Mouse (Mus musculus): Measurements from ENCODE around the gene Spint5. TPM values are rescaled to one million over a fixed set of nuclear protein-coding genes. Genes with fewer than 3 reads are reported as not detected.

Spint5 gene
- polyA plus RNA-seq, 1 experiment from 2014 or later: not detected

GRCm38 (mm10) chr2:164739876-164740275, 24.8 kb downstream of the Spint5 start:
- H3K27me3 ChIP-seq: no peaks in the 10 kb centered on the region
- WGBS: 47% methylated on average over 7 of the region's 7 CpGs
- no peak overlapping the region for H3K4me3 ChIP-seq
- no peak for ATAC-seq (ENCODE audit: insufficient number of reproducible peaks, insufficient read depth, low FRiP score, low TSS enrichment)
- H3K9ac ChIP-seq: no peak overlapping the region
- H3K36me3 ChIP-seq: no peaks in the 10 kb centered on the region
- no peak overlapping the region for H3K4me2 ChIP-seq (replicated peaks)
- no peak overlapping the region for H3K27ac ChIP-seq
- H3K4me1 ChIP-seq: peaks cover under 1% of the 10 kb centered on the region; the same call in 1 of the 2 replicates
- no peaks in the 10 kb centered on the region for H3K9me3 ChIP-seq

DNA sequence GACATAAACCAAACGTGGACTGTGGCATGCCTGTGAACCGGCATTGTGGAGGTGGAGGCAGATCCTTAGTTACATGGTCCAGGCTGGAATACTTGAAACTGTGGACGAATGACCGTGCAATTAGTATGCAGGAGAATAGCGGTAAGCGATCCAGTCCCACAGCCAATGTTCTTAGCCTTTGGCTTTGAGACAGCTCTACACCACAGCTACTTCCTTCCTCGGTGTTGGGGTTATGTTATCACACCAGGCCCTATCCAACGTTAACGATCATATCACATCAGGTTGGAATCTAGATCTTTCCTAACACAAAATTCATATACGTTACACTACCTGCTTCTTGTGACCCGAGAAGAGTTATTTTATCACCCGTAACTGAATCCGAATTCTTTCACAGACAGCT, 29.9 kb downstream of the Spint5 start:
- 72% methylated on average over 13 of the region's 13 CpGs for WGBS
- H3K9ac ChIP-seq: peak overlapping the region; percentile 83

GRCm38 (mm10) chr2:164745843-164746479, 30.9 kb downstream of the Spint5 start, which contains the start of the genes Wfdc3 and Dnttip1:
Gene Wfdc3 (minus strand): TSS chr2:164745931.
Gene Dnttip1 (plus strand): TSS chr2:164745983.
- H3K36me3 ChIP-seq: peaks cover 22% of the 10 kb centered on the region
- H3K9ac ChIP-seq: peak within 1 kb of the TSS; percentile 83
- H3K27me3 ChIP-seq: no peaks in the 10 kb centered on the region
- no peaks in the 10 kb centered on the region for H3K9me3 ChIP-seq
- peak within 1 kb of the TSS; percentile 75 for H3K4me2 ChIP-seq (replicated peaks)
- peak within 1 kb of the TSS; percentile 52; the same call in 1 of the 2 replicates for H3K27ac ChIP-seq
- WGBS: under 1% methylated on average over 66 of the region's 70 CpGs
- peaks cover 12% of the 10 kb centered on the region for H3K4me1 ChIP-seq
- peak within 1 kb of the TSS; percentile 77 for H3K4me3 ChIP-seq
- peak; percentile 87 for ATAC-seq (ENCODE audit: insufficient number of reproducible peaks, insufficient read depth, low FRiP score, low TSS enrichment)

More for the DNA sequence above, 29.9 kb downstream of the Spint5 start:
- H3K9me3 ChIP-seq: no peaks in the 10 kb centered on the region
- peak overlapping the region; percentile 77 for H3K4me3 ChIP-seq
- no peaks in the 10 kb centered on the region for H3K27me3 ChIP-seq
- peak overlapping the region; percentile 75 for H3K4me2 ChIP-seq (replicated peaks)
- H3K36me3 ChIP-seq: peaks cover 16% of the 10 kb centered on the region; the same call in 1 of the 2 replicates
- peaks cover 12% of the 10 kb centered on the region for H3K4me1 ChIP-seq
- no peak for ATAC-seq (ENCODE audit: insufficient number of reproducible peaks, insufficient read depth, low FRiP score, low TSS enrichment)
- H3K27ac ChIP-seq: no peak overlapping the region

DNA sequence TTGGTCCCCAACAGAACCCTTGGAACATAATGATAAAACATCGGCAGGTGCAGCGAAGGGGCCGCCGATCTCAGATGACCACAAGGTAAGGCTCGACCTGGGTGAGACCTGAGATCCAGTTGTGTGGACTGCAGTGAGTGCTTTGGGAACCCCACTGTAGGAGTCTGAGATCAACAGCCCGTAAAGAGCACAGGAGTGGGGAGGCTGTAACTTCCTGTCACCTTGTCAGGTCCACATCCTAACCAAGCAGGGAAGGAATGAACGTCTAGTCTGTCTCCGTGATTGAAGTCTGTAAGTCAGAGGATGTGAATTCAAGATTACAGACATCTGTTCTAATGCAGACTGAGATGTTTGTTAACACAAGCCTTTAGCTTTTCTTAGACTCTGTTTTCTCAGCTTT, 31.6 kb downstream of the Spint5 start:
- Histone ChIP-seq H3K27me3 (no peaks in the 10 kb centered on the region), H3K36me3 (peaks cover 29% of the 10 kb centered on the region), H3K9ac (peak overlapping the region; percentile 83), H3K27ac (no peak overlapping the region), H3K4me1 (peaks cover 12% of the 10 kb centered on the region), H3K4me3 (peak overlapping the region; percentile 77), H3K4me2 (replicated peaks) (peak overlapping the region; percentile 75), H3K9me3 (no peaks in the 10 kb centered on the region)
- ATAC-seq (ENCODE audit: insufficient number of reproducible peaks, insufficient read depth, low FRiP score, low TSS enrichment): no peak
- 51% methylated on average over 8 of the region's 8 CpGs for WGBS

DNA sequence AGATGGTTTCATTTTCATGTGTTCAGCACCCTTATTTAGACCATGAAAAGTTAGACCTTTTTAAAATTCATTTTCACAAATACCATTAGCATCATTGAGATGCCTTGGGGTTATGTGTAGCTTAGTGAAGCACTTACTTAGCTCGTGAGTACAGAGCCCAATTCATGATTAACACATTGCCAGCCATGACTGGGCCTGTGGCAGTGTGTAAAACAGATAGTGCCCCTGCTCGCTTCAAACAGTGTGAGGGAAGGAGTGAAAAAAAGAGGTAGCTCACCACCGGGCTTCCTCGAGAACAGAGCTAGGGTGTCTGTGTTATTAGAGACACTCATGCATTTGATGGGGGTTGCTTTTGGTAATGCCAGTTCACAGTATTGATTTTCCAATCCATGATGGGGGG, 33.1 kb downstream of the Spint5 start:
- no peak for ATAC-seq (ENCODE audit: insufficient number of reproducible peaks, insufficient read depth, low FRiP score, low TSS enrichment)
- Histone ChIP-seq H3K4me3 (no peak overlapping the region), H3K9ac (no peak overlapping the region), H3K36me3 (peaks cover 41% of the 10 kb centered on the region), H3K9me3 (no peaks in the 10 kb centered on the region), H3K4me1 (peaks cover 12% of the 10 kb centered on the region), H3K27ac (no peak overlapping the region), H3K27me3 (no peaks in the 10 kb centered on the region), H3K4me2 (replicated peaks) (no peak overlapping the region)
- 88% methylated on average over 4 of the region's 4 CpGs for WGBS

DNA sequence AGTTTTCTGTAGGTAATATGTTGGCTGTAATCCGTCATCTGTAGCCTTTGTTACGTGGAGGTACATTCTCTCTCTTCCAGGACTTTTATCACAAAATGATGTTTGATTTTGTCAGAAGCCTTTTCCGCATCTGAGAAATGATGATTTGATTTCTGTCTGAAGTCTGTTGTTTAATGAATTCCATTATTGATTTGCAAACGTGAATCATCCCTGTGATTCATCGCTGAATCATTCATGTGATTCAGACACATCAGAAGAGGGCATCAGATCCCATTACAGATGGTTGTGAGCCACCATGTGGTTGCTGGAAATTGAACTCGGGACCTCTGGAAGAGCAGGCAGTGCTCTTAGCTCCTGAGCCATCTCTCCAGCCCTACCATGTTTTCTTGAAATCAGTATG, 33.9 kb downstream of the Spint5 start:
- no peak for ATAC-seq (ENCODE audit: insufficient number of reproducible peaks, insufficient read depth, low FRiP score, low TSS enrichment)
- Histone ChIP-seq H3K9ac (no peak overlapping the region), H3K4me2 (replicated peaks) (no peak overlapping the region), H3K27ac (no peak overlapping the region), H3K4me3 (no peak overlapping the region), H3K36me3 (peaks cover 47% of the 10 kb centered on the region), H3K4me1 (peaks cover 12% of the 10 kb centered on the region), H3K9me3 (no peaks in the 10 kb centered on the region), H3K27me3 (no peaks in the 10 kb centered on the region)
- WGBS: 91% methylated on average over 6 of the region's 6 CpGs

GRCm38 (mm10) chr2:164752454-164752853, 37.3 kb downstream of the Spint5 start:
- no peak for ATAC-seq (ENCODE audit: insufficient number of reproducible peaks, insufficient read depth, low FRiP score, low TSS enrichment)
- Histone ChIP-seq H3K4me1 (no peaks in the 10 kb centered on the region), H3K36me3 (peaks cover 79% of the 10 kb centered on the region), H3K27ac (no peak overlapping the region), H3K9ac (no peak overlapping the region), H3K4me2 (replicated peaks) (no peak overlapping the region), H3K9me3 (no peaks in the 10 kb centered on the region), H3K27me3 (no peaks in the 10 kb centered on the region), H3K4me3 (no peak overlapping the region)
- WGBS: 86% methylated on average over 2 of the region's 2 CpGs

DNA sequence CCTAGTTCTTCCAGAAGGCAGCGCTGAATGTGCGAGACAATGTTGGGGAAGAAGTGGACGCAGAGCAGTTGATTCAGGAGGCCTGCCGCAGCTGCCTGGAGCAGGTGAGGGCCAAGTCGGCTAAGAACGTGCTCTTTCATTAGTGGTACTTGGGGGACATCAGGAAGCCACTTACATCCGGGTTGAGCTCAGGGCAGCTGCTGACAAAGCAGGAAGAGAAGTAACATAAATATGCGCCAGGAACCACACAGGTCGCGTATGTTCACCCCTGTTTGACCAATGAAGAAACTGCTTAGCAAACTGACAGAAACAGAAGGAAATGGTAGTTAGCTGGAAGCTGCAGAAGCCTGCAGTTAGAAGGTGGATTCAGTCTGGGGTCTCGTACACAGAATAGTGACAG, 39.0 kb downstream of the Spint5 start:
- ATAC-seq (ENCODE audit: insufficient number of reproducible peaks, insufficient read depth, low FRiP score, low TSS enrichment): no peak
- Histone ChIP-seq H3K36me3 (peaks cover 81% of the 10 kb centered on the region), H3K4me1 (no peaks in the 10 kb centered on the region), H3K27me3 (no peaks in the 10 kb centered on the region), H3K4me3 (no peak overlapping the region), H3K9ac (no peak overlapping the region), H3K27ac (no peak overlapping the region), H3K4me2 (replicated peaks) (no peak overlapping the region), H3K9me3 (no peaks in the 10 kb centered on the region)
- 85% methylated on average over 11 of the region's 11 CpGs for WGBS

DNA sequence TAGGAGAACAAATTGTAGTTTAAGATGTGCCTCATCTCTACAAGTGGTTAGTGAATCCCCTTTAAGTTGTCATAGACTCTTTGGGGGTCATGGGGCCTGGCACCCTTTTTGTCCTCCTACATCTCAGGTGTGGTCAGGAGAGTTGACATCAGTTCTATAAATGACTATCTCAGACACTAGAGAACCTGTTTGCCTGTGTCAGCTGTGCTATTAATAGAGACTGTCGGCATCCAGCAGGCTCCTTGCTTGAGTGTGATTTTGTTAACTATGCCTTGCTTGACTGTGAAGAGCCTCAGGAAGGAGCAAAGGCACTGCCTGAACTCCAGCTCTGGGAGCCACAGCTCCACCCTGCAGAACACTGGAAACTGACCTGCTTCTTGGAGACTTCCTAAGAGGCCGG, 39.7 kb downstream of the Spint5 start:
- WGBS: 89% methylated on average over 2 of the region's 2 CpGs
- Histone ChIP-seq H3K4me3 (no peak overlapping the region), H3K4me1 (no peaks in the 10 kb centered on the region), H3K36me3 (peaks cover 88% of the 10 kb centered on the region), H3K9me3 (no peaks in the 10 kb centered on the region), H3K9ac (no peak overlapping the region), H3K27me3 (no peaks in the 10 kb centered on the region), H3K4me2 (replicated peaks) (no peak overlapping the region), H3K27ac (no peak overlapping the region)
- ATAC-seq (ENCODE audit: insufficient number of reproducible peaks, insufficient read depth, low FRiP score, low TSS enrichment): no peak

GRCm38 (mm10) chr2:164757841-164758240, 42.7 kb downstream of the Spint5 start:
- Histone ChIP-seq H3K4me1 (no peaks in the 10 kb centered on the region), H3K27me3 (no peaks in the 10 kb centered on the region), H3K4me3 (no peak overlapping the region), H3K36me3 (peaks cover 93% of the 10 kb centered on the region), H3K4me2 (replicated peaks) (no peak overlapping the region), H3K9me3 (no peaks in the 10 kb centered on the region), H3K9ac (no peak overlapping the region), H3K27ac (no peak overlapping the region)
- WGBS: 93% methylated on average over 11 of the region's 11 CpGs
- ATAC-seq (ENCODE audit: insufficient number of reproducible peaks, insufficient read depth, low FRiP score, low TSS enrichment): no peak

- H3K4me3 ChIP-seq: no peak overlapping the region
- no peak for ATAC-seq (ENCODE audit: insufficient number of reproducible peaks, insufficient read depth, low FRiP score, low TSS enrichment)
- H3K36me3 ChIP-seq: peaks cover 99% of the 10 kb centered on the region
- no peak overlapping the region for H3K27ac ChIP-seq
- no peaks in the 10 kb centered on the region for H3K4me1 ChIP-seq
- no peak overlapping the region for H3K9ac ChIP-seq
- no peaks in the 10 kb centered on the region for H3K9me3 ChIP-seq
- H3K4me2 ChIP-seq (replicated peaks): no peak overlapping the region
- H3K27me3 ChIP-seq: no peaks in the 10 kb centered on the region
- 44% methylated on average over 1 of the region's 1 CpGs for WGBS
Observed at GRCm38 (mm10) chr2:164758692-164759091, 43.6 kb downstream of the Spint5 start.

DNA sequence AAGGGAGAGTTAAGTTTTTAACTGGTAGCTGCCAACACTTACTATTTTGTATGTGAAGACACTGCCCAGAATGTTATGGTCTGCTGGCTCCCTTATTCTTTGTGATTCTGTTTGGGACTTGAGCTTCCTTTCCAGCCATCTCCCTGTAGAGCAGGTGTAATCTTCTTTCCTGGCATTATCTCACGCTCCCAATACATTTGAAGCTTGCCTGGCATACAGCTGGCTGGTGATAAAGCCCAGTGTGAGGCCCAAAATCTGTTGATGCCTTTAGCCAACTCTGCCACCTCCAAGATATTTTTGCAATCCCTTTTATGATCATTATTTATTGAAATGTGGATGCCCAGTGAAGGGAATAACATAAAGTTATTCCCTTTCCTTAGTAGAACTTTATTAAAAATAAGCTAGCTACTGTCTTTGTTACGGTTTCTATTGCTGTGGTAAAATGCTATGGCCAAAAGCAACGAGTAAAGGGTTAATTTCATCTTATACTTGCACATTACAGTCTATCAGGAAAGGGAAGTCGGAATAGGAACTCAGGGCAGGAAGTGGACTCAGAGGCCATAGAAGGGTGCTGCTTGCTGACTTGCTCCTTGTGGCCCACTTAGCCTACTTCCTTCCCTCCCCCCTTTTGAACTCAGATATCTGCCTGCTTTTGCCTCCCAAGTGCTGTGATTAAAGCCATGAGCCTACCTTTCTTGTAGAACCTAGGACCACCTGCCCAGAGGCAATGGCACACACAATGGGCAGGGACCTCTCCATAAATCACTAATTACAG, 45.1 kb downstream of the Spint5 start:
- H3K9ac ChIP-seq: no peak overlapping the region
- H3K4me1 ChIP-seq: no peaks in the 10 kb centered on the region
- H3K4me3 ChIP-seq: no peak overlapping the region
- H3K27me3 ChIP-seq: no peaks in the 10 kb centered on the region
- ATAC-seq (ENCODE audit: insufficient number of reproducible peaks, insufficient read depth, low FRiP score, low TSS enrichment): no peak
- no peak overlapping the region for H3K4me2 ChIP-seq (replicated peaks)
- no peaks in the 10 kb centered on the region for H3K9me3 ChIP-seq
- no peak overlapping the region for H3K27ac ChIP-seq
- WGBS: 80% methylated on average over 4 of the region's 4 CpGs
- H3K36me3 ChIP-seq: peaks cover 91% of the 10 kb centered on the region
